Mouse (Mus musculus) lung, embryonic 15.5 days (tissue): ENCODE data around the gene St3gal4. TPM values are rescaled to one million over a fixed set of nuclear protein-coding genes. Genes with fewer than 3 reads are reported as not detected.
A peak's percentile ranks its signal among the peaks of the same experiment; 100 is the strongest.

Experiments used
- ATAC-seq: fragments of 200-750 bp; cut with Nextera tagmentation; 2 replicates; pipeline ENCODE4 v1.8.0; 2017; ENCODE audit warnings: moderate number of reproducible peaks, borderline replicate concordance; ENCODE audit not compliant: low FRiP score, low TSS enrichment; ENCODE audit errors: extremely low read depth
- H3K27ac ChIP-seq: fragments of 300-500 bp; sonication (generic); 2 replicates; pipeline ENCODE4 v1.5.1; 2015; ENCODE audit warnings: moderate library complexity, mild to moderate bottlenecking, inconsistent platforms
- H3K27me3 ChIP-seq: fragments of 300-500 bp; sonication (generic); 2 replicates; pipeline ENCODE4 v1.6.1; 2015; ENCODE audit warnings: inconsistent platforms
- H3K36me3 ChIP-seq: fragments of 300-500 bp; sonication (generic); 2 replicates; pipeline ENCODE4 v1.6.1; 2015; ENCODE audit warnings: inconsistent platforms
- H3K4me1 ChIP-seq: fragments of 300-500 bp; sonication (generic); 2 replicates; pipeline ENCODE4 v1.6.1; 2015; ENCODE audit warnings: inconsistent platforms
- H3K4me2 ChIP-seq: fragments of 300-500 bp; sonication (generic); 2 replicates; pipeline ENCODE4 v1.6.1; 2015; ENCODE audit warnings: inconsistent platforms, mild to moderate bottlenecking, moderate library complexity
- H3K4me3 ChIP-seq: fragments of 300-500 bp; sonication (generic); 2 replicates; pipeline ENCODE4 v1.5.1; 2015; ENCODE audit warnings: mild to moderate bottlenecking, inconsistent platforms
- H3K9ac ChIP-seq: fragments of 300-500 bp; sonication (generic); 2 replicates; pipeline ENCODE4 v1.6.1; 2015; ENCODE audit warnings: inconsistent platforms
- H3K9me3 ChIP-seq: fragments of 300-500 bp; sonication (generic); 2 replicates; pipeline ENCODE4 v1.6.1; 2016; ENCODE audit warnings: inconsistent platforms
- WGBS: fragments of 180-500 bp; shearing (Covaris S2); methylation state at CpG from one replicate; pipeline ENCODE4 v1.1.7; 2015; 5-methylcytosine and 5-hydroxymethylcytosine counted together
- polyA plus RNA-seq: library from polyadenylated mRNA; unstranded; fragments of >200 nt; fragmentation: Nextera tagmentation; extraction: Ambion mirVana; gene quantifications from 2 replicates; pipeline ENCODE4 v1.2.1, GENCODE M21; 2015

Gene St3gal4
- polyA plus RNA-seq, 1 experiment from 2014 or later = 37.4 TPM

DNA sequence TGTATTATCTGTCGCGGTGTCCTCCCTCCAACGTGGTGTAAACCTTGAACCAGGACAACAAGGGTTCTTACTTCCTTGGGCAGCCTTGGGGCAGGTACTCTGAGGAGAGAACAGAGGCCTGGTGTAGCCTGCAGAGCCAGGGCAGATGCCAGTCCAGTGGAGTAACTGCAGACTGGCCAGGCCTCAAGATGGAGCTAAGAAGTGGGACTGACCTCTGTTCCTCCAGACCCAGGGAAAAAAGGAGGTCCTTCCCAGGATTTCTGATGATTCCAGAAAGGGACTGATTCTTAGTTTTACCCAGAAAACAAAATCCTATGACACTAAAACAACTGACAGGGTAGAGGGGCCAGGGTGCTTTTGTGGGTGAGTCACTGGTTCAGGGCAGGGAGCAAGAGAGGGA lies 4.8 kb downstream of the St3gal4 start:
- peaks cover 61% of the 10 kb centered on the region for H3K4me1 ChIP-seq
- 87% methylated on average over 3 of the region's 3 CpGs for WGBS
- no peak overlapping the region for H3K9ac ChIP-seq

GRCm38 (mm10) chr9:35111941-35112595 lies 7.0 kb downstream of the St3gal4 start:
- Histone ChIP-seq H3K9ac (no peak overlapping the region), H3K9me3 (no peaks in the 10 kb centered on the region), H3K4me2 (peak overlapping the region; percentile 20), H3K4me1 (peaks cover 68% of the 10 kb centered on the region), H3K27me3 (no peaks in the 10 kb centered on the region), H3K36me3 (no peaks in the 10 kb centered on the region), H3K27ac (no peak overlapping the region), H3K4me3 (0 out of 2 replicates have a peak overlapping the region, but pooled peaks have one; percentile 1)
- WGBS = 25% methylated on average over 19 of the region's 19 CpGs
- ATAC-seq = peak; percentile 27; the same call in 1 of the 2 replicates

More for the DNA sequence above, 4.8 kb downstream of the St3gal4 start:
- Histone ChIP-seq H3K9me3 (no peaks in the 10 kb centered on the region), H3K36me3 (no peaks in the 10 kb centered on the region), H3K27me3 (no peaks in the 10 kb centered on the region), H3K4me2 (peak overlapping the region; percentile 83; the same call in 1 of the 2 replicates), H3K27ac (no peak overlapping the region), H3K4me3 (no peak overlapping the region)
- no peak for ATAC-seq

DNA sequence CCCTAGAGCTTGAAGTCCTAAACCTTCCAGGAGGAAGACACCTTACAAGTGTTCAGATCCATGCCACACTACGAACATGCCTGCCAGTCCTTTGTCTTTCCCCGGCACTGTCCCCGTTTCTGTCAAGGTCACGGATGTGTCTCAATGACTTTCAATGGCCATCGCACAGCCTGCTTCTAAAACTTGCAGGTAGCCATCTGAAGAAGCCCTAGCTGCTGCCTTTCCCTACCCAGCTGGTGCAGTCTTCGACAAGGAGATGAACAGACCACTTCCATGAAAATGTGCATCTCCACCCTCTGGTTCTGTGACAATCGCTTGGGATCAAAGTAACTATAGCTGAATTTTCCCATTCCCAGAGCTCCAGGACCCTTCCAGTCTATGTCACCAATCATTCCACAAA lies 7.6 kb downstream of the St3gal4 start:
- Histone ChIP-seq H3K9me3 (no peaks in the 10 kb centered on the region), H3K4me2 (peak overlapping the region; percentile 20), H3K4me3 (0 out of 2 replicates have a peak overlapping the region, but pooled peaks have one; percentile 1), H3K4me1 (peaks cover 70% of the 10 kb centered on the region), H3K36me3 (no peaks in the 10 kb centered on the region), H3K27ac (no peak overlapping the region), H3K9ac (no peak overlapping the region), H3K27me3 (no peaks in the 10 kb centered on the region)
- no peak for ATAC-seq
- WGBS = 77% methylated on average over 7 of the region's 7 CpGs

- 64% methylated on average over 4 of the region's 4 CpGs for WGBS
- H3K9me3 ChIP-seq = no peaks in the 10 kb centered on the region
- no peak overlapping the region for H3K9ac ChIP-seq
- H3K36me3 ChIP-seq = no peaks in the 10 kb centered on the region
- peak overlapping the region; percentile 62 for H3K27ac ChIP-seq
- no peaks in the 10 kb centered on the region for H3K27me3 ChIP-seq
- no peak overlapping the region for H3K4me3 ChIP-seq
- no peak overlapping the region for H3K4me2 ChIP-seq
- ATAC-seq = no peak
- peaks cover 74% of the 10 kb centered on the region for H3K4me1 ChIP-seq
Measured at GRCm38 (mm10) chr9:35110567-35110966, 8.5 kb downstream of the St3gal4 start.

- Histone ChIP-seq H3K27ac (peak overlapping the region; percentile 62), H3K36me3 (no peaks in the 10 kb centered on the region), H3K9ac (no peak overlapping the region), H3K4me3 (no peak overlapping the region), H3K4me2 (no peak overlapping the region), H3K9me3 (no peaks in the 10 kb centered on the region), H3K4me1 (peaks cover 71% of the 10 kb centered on the region), H3K27me3 (no peaks in the 10 kb centered on the region)
- WGBS = 80% methylated on average over 5 of the region's 5 CpGs
- ATAC-seq = no peak
Measured at GRCm38 (mm10) chr9:35110051-35110450, 9.0 kb downstream of the St3gal4 start.

GRCm38 (mm10) chr9:35108916-35109315 lies 10.2 kb downstream of the St3gal4 start:
- Histone ChIP-seq H3K9me3 (no peaks in the 10 kb centered on the region), H3K36me3 (no peaks in the 10 kb centered on the region), H3K4me2 (no peak overlapping the region), H3K27me3 (no peaks in the 10 kb centered on the region), H3K4me1 (peaks cover 64% of the 10 kb centered on the region), H3K9ac (no peak overlapping the region), H3K4me3 (no peak overlapping the region), H3K27ac (peak overlapping the region; percentile 62)
- WGBS = 35% methylated on average over 5 of the region's 5 CpGs
- peak; percentile 85 for ATAC-seq

- H3K4me1 ChIP-seq = peaks cover 60% of the 10 kb centered on the region
- no peaks in the 10 kb centered on the region for H3K27me3 ChIP-seq
- H3K36me3 ChIP-seq = no peaks in the 10 kb centered on the region
- no peaks in the 10 kb centered on the region for H3K9me3 ChIP-seq
- no peak overlapping the region for H3K9ac ChIP-seq
- no peak for ATAC-seq
- H3K4me3 ChIP-seq = no peak overlapping the region
- H3K4me2 ChIP-seq = no peak overlapping the region
- 54% methylated on average over 3 of the region's 3 CpGs for WGBS
- H3K27ac ChIP-seq = no peak overlapping the region
Measured at GRCm38 (mm10) chr9:35108066-35108465, 11.0 kb downstream of the St3gal4 start.

GRCm38 (mm10) chr9:35107396-35107795 lies 11.7 kb downstream of the St3gal4 start:
- Histone ChIP-seq H3K4me3 (no peak overlapping the region), H3K27me3 (no peaks in the 10 kb centered on the region), H3K9ac (no peak overlapping the region), H3K4me2 (no peak overlapping the region), H3K27ac (no peak overlapping the region), H3K9me3 (no peaks in the 10 kb centered on the region), H3K4me1 (peaks cover 59% of the 10 kb centered on the region), H3K36me3 (no peaks in the 10 kb centered on the region)
- ATAC-seq = no peak
- WGBS = 90% methylated on average over 5 of the region's 5 CpGs

GRCm38 (mm10) chr9:35105884-35106880 lies 12.9 kb downstream of the St3gal4 start:
- H3K4me2 ChIP-seq = 0 out of 2 replicates have a peak overlapping the region, but pooled peaks have one; percentile 0
- WGBS = 44% methylated on average over 15 of the region's 15 CpGs
- H3K9ac ChIP-seq = peak overlapping the region; percentile 6; the same call in 1 of the 2 replicates
- peaks cover 52% of the 10 kb centered on the region for H3K4me1 ChIP-seq
- no peaks in the 10 kb centered on the region for H3K36me3 ChIP-seq
- no peak for ATAC-seq
- no peaks in the 10 kb centered on the region for H3K27me3 ChIP-seq
- no peaks in the 10 kb centered on the region for H3K9me3 ChIP-seq
- peak overlapping the region; percentile 35; the same call in 1 of the 2 replicates for H3K27ac ChIP-seq
- H3K4me3 ChIP-seq = no peak overlapping the region

- no peak overlapping the region for H3K9ac ChIP-seq
- H3K4me2 ChIP-seq = no peak overlapping the region
- H3K4me3 ChIP-seq = no peak overlapping the region
- ATAC-seq = no peak
- H3K27me3 ChIP-seq = no peaks in the 10 kb centered on the region
- peaks cover 45% of the 10 kb centered on the region for H3K4me1 ChIP-seq
- H3K27ac ChIP-seq = no peak overlapping the region
- WGBS = 38% methylated on average over 2 of the region's 2 CpGs
- H3K9me3 ChIP-seq = no peaks in the 10 kb centered on the region
- H3K36me3 ChIP-seq = no peaks in the 10 kb centered on the region
Measured at GRCm38 (mm10) chr9:35105438-35105837, 13.6 kb downstream of the St3gal4 start.

DNA sequence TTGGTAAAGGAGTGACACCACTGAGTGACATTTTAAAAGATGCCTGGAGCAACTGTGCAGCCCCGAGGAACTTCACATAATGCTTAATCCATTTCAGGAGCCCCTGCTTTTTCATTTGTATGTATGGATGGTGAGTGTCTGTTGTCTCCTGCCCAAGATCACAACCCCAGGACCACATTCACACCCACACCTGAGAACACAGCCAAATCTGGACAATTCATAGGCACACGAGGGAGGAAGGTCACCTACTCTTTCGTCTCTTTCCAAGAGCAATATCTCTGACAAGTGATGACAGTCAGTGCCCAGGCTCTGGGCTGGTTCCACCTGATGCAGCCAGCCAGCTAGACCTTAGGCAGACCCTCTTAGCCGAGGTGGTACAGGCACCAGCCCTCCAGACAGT lies 14.4 kb downstream of the St3gal4 start:
- Histone ChIP-seq H3K27me3 (no peaks in the 10 kb centered on the region), H3K9me3 (no peaks in the 10 kb centered on the region), H3K4me2 (no peak overlapping the region), H3K36me3 (no peaks in the 10 kb centered on the region), H3K4me1 (peaks cover 38% of the 10 kb centered on the region), H3K4me3 (no peak overlapping the region), H3K27ac (no peak overlapping the region), H3K9ac (no peak overlapping the region)
- ATAC-seq = no peak
- WGBS = 75% methylated on average over 4 of the region's 4 CpGs

GRCm38 (mm10) chr9:35098762-35099161 lies 20.3 kb downstream of the St3gal4 start:
- H3K9ac ChIP-seq = no peak overlapping the region
- ATAC-seq = no peak
- WGBS = 69% methylated on average over 4 of the region's 4 CpGs

More at GRCm38 (mm10) chr9:35098762-35099161, 20.3 kb downstream of the St3gal4 start:
- peaks cover 14% of the 10 kb centered on the region for H3K4me1 ChIP-seq
- no peak overlapping the region for H3K27ac ChIP-seq
- H3K9me3 ChIP-seq = no peaks in the 10 kb centered on the region
- H3K27me3 ChIP-seq = no peaks in the 10 kb centered on the region
- no peak overlapping the region for H3K4me3 ChIP-seq
- no peak overlapping the region for H3K4me2 ChIP-seq
- no peaks in the 10 kb centered on the region for H3K36me3 ChIP-seq
